Mouse (Mus musculus) small intestine, adult 2 months (tissue): ENCODE measurements around the gene Chst7. TPM values are rescaled to one million over a fixed set of nuclear protein-coding genes. Genes with fewer than 3 reads are reported as not detected.

Experiments
- H3K27ac ChIP-seq: fragments of 200-500 bp; 2 replicates; pipeline ENCODE4 v1.5.1; 2012; ENCODE audit warnings: low read depth, low read length, control low read depth, inconsistent platforms; ENCODE audit not compliant: insufficient read depth
- H3K27me3 ChIP-seq: fragments of 200-500 bp; 2 replicates; pipeline ENCODE4 v1.6.1; 2012; ENCODE audit warnings: mild to moderate bottlenecking, moderate library complexity, low read length, inconsistent platforms; ENCODE audit not compliant: control insufficient read depth, insufficient read depth
- H3K36me3 ChIP-seq: fragments of 200-500 bp; 2 replicates; pipeline ENCODE4 v1.6.1; 2012; ENCODE audit warnings: mild to moderate bottlenecking, low read length, control low read depth, inconsistent platforms; ENCODE audit not compliant: control insufficient read depth, insufficient read depth
- H3K4me1 ChIP-seq: fragments of 200-500 bp; 2 replicates; pipeline ENCODE4 v1.6.1; 2012; ENCODE audit warnings: low read length, inconsistent platforms, mixed read lengths; ENCODE audit not compliant: control insufficient read depth, insufficient read depth, insufficient read length
- H3K4me3 ChIP-seq: fragments of 200-500 bp; 2 replicates; pipeline ENCODE4 v1.5.1; 2012; ENCODE audit warnings: low read depth, mild to moderate bottlenecking, control low read depth, inconsistent platforms, low read length, moderate library complexity
- CTCF ChIP-seq: fragments of 200-500 bp; IDR thresholded peaks from 2 replicates; pipeline ENCODE4 v1.5.1; 2012; ENCODE audit warnings: low read depth, mild to moderate bottlenecking, control low read depth, inconsistent platforms, low read length, moderate library complexity, mixed read lengths; ENCODE audit not compliant: insufficient replicate concordance, insufficient read length; ENCODE audit errors: extremely low read depth
- POLR2A ChIP-seq: fragments of 200-500 bp; IDR thresholded peaks from 2 replicates; pipeline ENCODE4 v1.6.1; 2012; ENCODE audit warnings: low read depth, mild to moderate bottlenecking, control low read depth, inconsistent platforms, low read length, moderate library complexity
- WGBS: fragments of 180-500 bp; shearing (Covaris S2); methylation state at CpG from one replicate; pipeline ENCODE4 v1.1.7; 2018; 5-methylcytosine and 5-hydroxymethylcytosine counted together
- polyA plus RNA-seq: library from polyadenylated mRNA; depleted of rRNA; stranded (reverse); fragments of >200 nt; gene quantifications from 2 replicates; pipeline ENCODE4 v1.2.3, GENCODE M21; 2012; rRNA removed

Chst7 gene
- polyA plus RNA-seq, 1 experiment, result 1.6 TPM

DNA sequence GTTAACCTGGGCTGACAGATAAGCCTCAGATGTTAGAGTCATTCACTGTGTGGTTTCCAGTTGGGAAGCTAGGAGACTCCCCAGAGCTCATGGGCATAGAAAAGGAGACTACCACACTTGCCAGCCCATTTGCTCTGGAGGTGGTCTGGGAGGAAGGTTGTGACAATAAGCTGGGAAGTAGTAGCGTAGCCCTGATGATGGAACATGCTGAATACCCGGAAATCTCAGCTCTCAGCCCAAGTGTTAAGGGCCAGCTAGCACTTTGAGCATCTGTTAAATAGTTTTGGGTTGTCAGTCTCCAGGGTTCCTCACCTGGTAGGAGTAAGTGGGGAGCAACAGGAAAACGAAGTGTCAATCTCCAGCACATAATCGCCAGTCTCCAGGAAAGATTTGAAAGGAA, 10.8 kb downstream of the Chst7 start:
- no peaks in the 10 kb centered on the region for H3K36me3 ChIP-seq
- no peaks in the 10 kb centered on the region for H3K4me1 ChIP-seq
- no peak for TF ChIP-seq POLR2A
- TF ChIP-seq CTCF, result no peak
- WGBS, result 66% methylated on average over 4 of the region's 4 CpGs
- H3K4me3 ChIP-seq, result no peak overlapping the region
- H3K27me3 ChIP-seq, result no peaks in the 10 kb centered on the region
- no peak overlapping the region for H3K27ac ChIP-seq

DNA sequence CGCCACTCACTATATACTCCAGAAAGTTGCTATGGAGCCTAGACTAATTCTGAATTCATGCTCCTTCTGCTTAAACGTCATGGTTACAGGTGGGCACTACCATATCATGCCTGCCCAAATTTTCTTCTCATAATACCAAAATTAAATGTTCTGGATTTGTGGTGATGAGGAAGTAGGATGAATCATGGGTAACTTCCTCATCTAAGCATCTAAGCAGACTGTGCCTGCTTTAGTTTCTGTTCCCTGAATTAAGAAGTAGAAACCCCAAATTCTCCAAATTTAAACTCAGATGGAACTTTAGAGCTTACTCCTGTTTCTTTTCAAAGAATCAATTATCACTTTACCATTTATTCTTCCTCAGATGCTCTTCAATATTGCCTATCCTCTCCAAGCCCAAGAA, 58.4 kb downstream of the Chst7 start:
- no peaks in the 10 kb centered on the region for H3K27me3 ChIP-seq
- H3K36me3 ChIP-seq, result no peaks in the 10 kb centered on the region
- WGBS, result 71% methylated on average over 2 of the region's 2 CpGs
- no peak overlapping the region for H3K27ac ChIP-seq
- no peaks in the 10 kb centered on the region for H3K4me1 ChIP-seq
- H3K4me3 ChIP-seq, result no peak overlapping the region
- TF ChIP-seq CTCF (no peak), POLR2A (no peak)

DNA sequence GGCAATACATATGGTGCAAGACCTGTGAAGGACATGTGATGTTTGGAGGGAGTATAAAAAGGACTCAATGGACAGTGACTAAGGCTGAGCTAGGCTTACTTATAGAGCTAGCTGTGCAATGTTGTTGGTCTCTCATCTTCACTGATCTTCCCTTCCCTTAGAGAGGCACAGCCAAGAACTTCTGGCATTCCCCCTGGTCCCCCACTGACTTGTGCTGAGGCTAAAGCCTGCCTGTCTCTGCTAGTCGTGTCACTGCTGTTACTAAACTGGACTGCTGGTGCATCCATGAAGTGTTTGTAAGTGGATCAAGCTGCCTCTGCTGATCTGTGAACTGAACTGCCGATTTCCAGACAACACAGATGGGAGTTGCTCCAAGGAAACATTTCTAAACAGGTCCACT, 66.1 kb downstream of the Chst7 start:
- 69% methylated on average over 2 of the region's 2 CpGs for WGBS
- H3K4me1 ChIP-seq, result no peaks in the 10 kb centered on the region
- no peaks in the 10 kb centered on the region for H3K36me3 ChIP-seq
- no peak overlapping the region for H3K4me3 ChIP-seq
- H3K27me3 ChIP-seq, result no peaks in the 10 kb centered on the region
- H3K27ac ChIP-seq, result no peak overlapping the region
- no peak for TF ChIP-seq CTCF
- TF ChIP-seq POLR2A, result no peak

DNA sequence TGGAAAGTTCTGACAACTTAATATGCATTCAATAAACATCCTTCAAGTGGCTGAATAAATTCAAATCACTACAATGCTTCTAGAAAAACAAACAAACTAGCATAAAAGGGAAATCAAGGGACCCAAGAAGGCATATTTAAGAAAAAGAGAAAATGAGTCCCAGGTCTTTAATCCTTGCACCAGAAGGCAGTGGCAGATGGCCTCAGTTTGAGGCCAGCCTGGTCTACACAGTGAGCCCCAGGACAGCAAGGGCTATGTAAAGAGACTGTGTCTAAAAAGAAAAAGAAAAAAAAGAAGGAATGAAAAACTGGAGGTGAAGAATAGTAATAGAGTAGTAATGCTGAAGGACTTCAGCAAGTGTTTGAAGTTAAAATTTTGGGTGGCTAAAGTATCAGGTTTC, 69.6 kb downstream of the Chst7 start:
- TF ChIP-seq CTCF, result no peak
- no peak for TF ChIP-seq POLR2A
- no peak overlapping the region for H3K27ac ChIP-seq
- no peaks in the 10 kb centered on the region for H3K4me1 ChIP-seq
- H3K4me3 ChIP-seq, result no peak overlapping the region
- no peaks in the 10 kb centered on the region for H3K36me3 ChIP-seq
- H3K27me3 ChIP-seq, result no peaks in the 10 kb centered on the region

DNA sequence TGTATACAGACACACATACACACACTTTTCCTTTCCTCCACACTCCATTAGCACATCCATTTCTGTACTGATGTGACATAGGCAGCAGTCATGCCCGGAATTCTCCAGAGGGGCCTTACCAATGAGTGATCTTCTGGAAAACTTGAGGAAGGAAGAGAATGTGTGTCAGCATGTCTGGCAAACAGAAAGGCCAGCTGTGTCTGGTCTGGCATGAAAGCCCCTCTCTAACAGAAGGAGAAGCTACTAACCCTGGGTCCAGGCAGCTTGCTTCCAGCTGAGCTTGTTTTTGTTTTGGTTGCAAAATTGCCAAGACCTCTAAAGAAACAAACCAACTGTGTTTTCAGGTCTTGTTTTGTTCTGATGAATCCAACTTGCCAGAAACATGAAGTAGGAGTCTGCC, 70.1 kb downstream of the Chst7 start:
- 86% methylated on average over 1 of the region's 1 CpGs for WGBS
- Histone ChIP-seq H3K27me3 (no peaks in the 10 kb centered on the region), H3K27ac (no peak overlapping the region), H3K4me3 (no peak overlapping the region), H3K36me3 (no peaks in the 10 kb centered on the region), H3K4me1 (no peaks in the 10 kb centered on the region)
- no peak for TF ChIP-seq CTCF
- TF ChIP-seq POLR2A, result no peak

Other genes starting within 250 kb of the Chst7 start
- 0.57 and 0.94 TPM in 2 replicates for gene Slc9a7, start 232.2 kb downstream of the Chst7 start, polyA plus RNA-seq